Mouse (Mus musculus): ENCODE measurements at regions not wholly inside any gene's neighbourhood (a gene's known extent, or its start where the extent isn't known, plus 50 kb on each side); places are given as distances from the start of the nearest gene placed in this dataset.

DNA sequence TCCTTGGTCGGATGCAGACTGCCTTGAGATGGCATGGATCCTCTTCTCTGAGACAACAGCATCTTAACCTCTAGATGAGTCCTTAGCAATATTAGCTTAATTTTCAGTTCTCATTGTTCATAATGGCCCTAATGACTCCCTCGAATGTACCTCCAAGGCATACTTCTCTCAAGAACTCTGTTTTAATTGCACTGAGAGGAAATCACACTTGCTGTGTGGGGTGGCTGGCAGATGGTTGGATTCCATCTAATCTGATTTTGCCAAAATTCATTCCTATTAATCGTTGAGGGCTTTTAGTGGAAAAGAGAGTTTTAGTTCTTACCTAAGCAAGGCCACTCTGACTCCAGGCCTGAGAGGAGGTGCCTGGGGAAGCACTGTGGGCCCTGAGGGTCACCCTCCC, 158.3 kb upstream of the Spdye4c start:
- DNase-seq (ENCODE audit: low spot score) = no peak

GRCm38 (mm10) chr2:128433553-128434081, 157.4 kb upstream of the Spdye4c start:
- DNase-seq (ENCODE audit: low spot score) = no peak

DNA sequence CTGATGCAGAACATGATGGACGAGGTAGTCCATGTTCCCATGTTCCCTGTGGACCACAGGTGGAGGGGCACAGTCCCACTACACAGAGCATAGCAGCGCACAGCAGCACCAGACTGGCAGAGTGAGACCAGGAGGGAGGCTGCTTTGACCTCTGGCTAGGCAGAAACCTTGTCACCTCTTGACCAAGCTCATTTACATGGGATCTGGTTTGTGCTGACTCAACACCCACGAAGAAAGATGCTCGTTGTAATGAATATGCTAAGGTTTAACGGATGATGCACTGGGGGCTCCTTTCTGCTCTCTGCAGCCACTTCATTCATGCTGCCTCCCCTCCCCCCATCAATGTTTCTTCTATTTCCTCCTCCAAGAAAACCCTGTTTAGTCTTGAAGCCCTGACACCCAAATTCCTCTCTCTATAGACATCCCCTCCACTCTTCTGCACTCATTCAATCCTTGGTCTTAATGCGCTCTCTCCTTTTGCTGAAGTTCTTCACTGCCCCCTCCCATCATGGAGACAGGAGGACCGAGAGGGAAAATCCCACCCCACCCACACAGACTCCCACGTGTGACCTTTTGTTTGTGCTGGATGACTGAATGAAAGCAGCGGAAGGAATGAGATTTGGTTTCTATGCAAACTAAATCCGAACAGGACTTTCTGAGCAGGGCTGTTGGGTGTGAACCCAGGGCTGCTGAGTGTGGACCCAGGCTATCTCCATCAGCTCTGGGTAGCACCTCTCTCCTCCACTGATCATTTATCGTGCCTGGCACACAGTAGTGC, 156.6 kb upstream of the Spdye4c start:
- no peak for DNase-seq (ENCODE audit: low spot score)

GRCm38 (mm10) chr2:128436378-128436777, 154.6 kb upstream of the Spdye4c start:
- DNase-seq (ENCODE audit: low spot score) = no peak

DNA sequence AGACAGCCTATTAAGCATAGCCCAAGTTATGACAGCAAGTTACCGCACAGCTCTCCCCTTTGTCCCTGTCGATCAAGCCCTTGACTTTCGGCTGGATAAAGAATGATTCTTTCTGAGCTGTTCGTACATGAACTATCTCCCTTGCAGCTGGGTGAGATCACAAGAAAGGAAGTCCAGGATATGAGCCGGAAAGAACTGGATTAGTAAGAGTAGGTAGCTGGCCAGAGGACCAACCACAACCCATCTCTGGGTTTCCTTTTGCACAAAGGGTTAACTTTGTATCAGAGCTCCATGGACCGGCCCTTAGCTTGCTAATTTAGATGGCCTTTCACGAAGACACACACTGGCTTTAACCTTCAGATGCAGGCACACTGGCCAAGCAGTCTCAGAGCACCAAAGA, 153.3 kb upstream of the Spdye4c start:
- DNase-seq (ENCODE audit: low spot score) = no peak

DNA sequence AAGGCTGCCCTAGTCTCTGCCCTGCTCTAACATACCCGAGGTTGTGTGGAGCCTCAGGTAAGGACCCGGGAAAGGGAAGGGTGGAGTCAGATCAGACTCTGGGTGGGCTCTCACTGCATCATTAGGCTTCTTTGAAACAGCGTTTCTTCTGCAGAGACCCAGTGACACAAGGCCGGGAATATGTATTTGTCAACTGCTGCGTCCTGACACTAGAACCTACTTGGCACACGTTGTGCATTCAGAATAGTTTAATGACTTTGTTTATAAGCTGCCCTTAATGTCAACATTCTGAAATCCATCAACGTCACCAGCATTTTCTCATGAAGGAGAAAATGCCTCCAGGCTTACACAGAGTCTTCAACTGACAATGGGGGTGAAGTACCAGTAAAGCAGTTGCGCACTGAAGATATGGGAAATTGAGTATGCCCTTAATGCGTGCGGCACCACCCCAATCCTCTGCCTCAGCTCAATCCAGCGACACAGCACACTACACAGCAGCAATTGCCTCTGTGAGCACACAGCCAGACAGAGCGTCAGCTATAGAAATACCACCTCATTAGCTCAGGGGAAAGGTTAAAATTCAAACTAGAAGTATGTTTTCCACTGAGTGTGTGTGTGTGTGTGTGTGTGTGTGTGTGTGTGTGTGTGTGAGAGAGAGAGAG, 152.7 kb upstream of the Spdye4c start:
- no peak for DNase-seq (ENCODE audit: low spot score)

DNA sequence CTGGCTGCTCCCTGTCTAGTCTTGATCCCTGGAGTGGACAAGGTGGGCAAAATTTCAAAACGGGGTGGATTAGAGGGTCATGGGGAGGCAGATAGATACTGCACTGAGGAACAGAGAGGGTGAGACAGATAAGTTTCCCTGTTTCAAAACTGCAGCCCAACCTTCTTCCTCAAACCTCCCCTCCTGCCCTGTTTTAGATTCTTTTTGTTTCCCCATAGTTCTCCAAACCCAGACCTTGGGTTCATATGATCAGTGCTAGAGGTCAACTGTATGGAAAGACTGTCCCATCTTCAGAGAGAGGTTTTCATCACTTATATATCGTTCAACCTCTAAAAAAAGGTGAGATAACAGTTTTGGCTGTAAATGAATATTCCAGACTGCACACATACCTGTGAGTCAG, 152.1 kb upstream of the Spdye4c start:
- no peak for DNase-seq (ENCODE audit: low spot score)

DNA sequence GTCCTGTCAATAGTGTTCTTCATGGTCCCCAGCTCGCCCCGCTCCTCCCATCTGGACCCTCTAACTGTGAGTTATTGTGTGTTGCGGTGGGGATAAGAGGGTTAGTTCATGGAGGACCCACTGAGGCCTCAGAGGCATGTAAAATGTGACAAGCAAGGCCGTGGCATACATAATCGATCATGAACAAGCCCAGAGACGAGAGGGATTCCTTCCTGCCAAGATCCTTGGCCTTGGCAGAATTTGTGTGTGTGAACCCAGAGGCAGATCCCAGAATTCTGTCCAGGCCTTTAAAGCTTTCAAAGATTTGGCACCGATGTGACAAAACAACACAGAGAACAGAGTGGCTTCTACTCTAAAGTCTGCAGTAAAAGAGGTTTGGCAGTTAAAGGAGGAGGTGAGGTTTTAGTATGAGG, 146.4 kb upstream of the Spdye4c start:
- no peak for DNase-seq (ENCODE audit: low spot score)

DNA sequence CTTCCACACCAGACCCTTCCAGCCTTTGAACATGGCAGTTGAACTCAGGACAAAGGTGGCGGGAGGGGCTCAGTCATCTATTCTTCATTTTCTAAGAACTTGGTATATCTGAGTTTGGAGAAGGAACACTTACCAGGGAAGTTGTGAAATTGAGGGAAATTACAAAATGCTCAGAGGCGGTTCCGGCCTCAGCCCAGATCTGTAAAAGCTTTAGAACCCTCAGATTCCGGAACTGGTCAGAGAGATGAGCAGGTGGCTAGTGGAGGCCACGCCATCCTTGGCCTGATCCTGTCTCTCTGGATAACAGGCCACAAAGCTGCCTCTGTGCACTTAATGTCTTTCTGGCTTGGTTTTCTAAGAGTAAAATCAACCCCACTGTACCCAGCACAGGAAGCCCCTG, 145.6 kb upstream of the Spdye4c start:
- DNase-seq (ENCODE audit: low spot score) = no peak

GRCm38 (mm10) chr2:128449294-128449693, 141.7 kb upstream of the Spdye4c start:
- DNase-seq (ENCODE audit: low spot score) = no peak

DNA sequence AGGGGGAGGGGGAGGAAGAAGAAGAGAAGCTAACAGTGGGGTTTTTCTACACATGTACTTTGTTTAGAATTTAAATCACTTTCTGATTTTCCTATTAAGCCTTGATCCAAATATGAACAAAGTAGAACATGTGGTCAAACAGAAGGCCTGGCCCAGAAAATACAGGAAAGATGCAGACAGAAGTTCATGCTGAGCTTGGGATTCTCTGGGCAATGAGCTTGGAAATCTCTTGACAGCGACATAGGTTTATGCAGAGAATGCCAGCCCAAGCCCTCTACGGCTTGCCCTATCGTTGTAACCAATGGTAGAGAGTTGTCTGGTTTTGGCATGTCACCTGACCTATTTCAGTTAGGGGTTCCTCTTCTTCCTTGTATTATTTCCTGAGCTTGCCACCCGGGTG, 141.0 kb upstream of the Spdye4c start:
- no peak for DNase-seq (ENCODE audit: low spot score)

- DNase-seq (ENCODE audit: low spot score) = no peak
Observed at GRCm38 (mm10) chr2:128451554-128452239, 139.3 kb upstream of the Spdye4c start.

GRCm38 (mm10) chr2:128452582-128452981, 138.4 kb upstream of the Spdye4c start:
- no peak for DNase-seq (ENCODE audit: low spot score)

GRCm38 (mm10) chr2:128454509-128454908, 136.5 kb upstream of the Spdye4c start:
- DNase-seq (ENCODE audit: low spot score) = no peak

DNA sequence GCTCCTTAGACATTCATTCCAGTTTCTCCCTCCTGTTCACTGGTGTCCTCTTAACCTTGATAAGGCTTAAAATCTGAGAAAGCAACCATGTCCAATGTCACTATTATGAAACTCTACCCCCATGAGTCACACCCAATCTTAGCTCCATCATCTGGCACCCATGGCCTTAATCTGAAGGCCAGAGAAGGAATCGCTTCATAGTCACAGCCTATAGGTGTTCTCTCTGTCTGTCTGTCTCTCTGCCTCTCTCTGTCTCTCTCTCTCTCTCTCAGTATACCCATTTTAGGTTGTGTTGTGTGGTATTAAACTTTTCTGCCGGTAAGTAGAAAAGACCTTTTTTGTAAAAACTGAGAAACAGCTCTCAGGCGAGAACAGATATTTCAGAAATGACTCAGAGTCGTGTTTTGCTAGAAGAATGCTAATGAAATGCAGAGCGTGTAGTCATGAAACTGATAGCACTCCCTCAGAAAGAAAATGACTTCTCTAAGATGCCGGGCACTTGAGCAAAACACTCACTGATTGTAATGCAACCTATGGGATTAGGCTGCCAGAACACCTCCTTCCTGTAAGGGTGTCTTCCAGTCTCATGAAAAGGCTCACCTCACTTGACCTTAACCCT, 133.3 kb upstream of the Spdye4c start:
- DNase-seq (ENCODE audit: low spot score) = no peak

GRCm38 (mm10) chr2:128465214-128465984, 125.6 kb upstream of the Spdye4c start:
- no peak for DNase-seq (ENCODE audit: low spot score)

GRCm38 (mm10) chr2:128467490-128468245, 123.3 kb upstream of the Spdye4c start:
- no peak for DNase-seq (ENCODE audit: low spot score)

DNA sequence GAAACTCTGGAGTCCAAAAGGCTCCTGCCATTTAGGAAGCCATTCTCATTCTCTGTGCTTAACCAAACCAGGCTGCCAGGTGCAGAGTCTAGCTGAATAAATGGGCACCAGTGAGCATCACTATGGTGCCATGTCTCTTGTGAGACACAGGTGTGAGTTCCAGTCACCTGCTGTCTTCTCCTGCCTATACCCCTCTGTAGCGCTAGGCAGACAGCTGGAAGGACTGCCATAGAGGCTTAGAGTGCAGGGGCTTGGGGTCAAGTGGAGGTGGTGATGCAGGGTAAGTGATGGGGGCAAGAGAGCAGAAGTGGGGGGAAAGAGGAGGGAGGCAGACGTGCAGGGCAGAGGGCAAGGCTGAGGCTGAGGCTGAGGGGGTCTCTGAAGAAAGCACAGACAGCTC, 122.7 kb upstream of the Spdye4c start:
- no peak for DNase-seq (ENCODE audit: low spot score)

DNA sequence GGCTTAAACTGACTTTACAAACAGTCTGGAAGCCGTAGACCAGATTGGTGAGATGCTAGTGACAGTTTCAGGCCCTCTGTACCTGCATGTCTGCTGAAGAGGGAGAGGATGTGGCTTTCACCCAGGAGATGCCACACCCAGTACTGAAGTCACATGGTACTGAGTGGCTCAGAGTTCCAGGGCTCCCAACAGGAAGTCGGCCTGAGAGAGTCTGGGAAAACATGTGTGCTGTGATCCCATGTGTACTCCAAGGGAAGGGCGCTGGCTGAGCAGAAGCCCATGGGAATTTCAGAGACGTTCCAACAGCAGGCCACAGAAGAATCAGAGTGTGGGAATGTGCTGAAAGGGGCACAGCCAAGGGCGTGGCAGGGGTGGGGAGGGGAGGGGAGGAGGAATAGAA, 120.7 kb upstream of the Spdye4c start:
- no peak for DNase-seq (ENCODE audit: low spot score)

GRCm38 (mm10) chr2:128473241-128473954, 117.6 kb upstream of the Spdye4c start:
- no peak for DNase-seq (ENCODE audit: low spot score)

Measured in urinary bladder, postnatal 25 days (tissue).